Mouse (Mus musculus) megakaryocyte progenitor cell, adult 5-6 weeks (primary cell): ENCODE results near the gene Wdsub1. TPM values are rescaled to one million over a fixed set of nuclear protein-coding genes. Genes with fewer than 3 reads are reported as not detected.
"Not testable (repeated sequence)": the region's sequence is repeated elsewhere in the genome, so short reads cannot be mapped to it uniquely, and the experiment has no call there.

Experiments
- ATAC-seq: replicated peaks from 2 replicates; pipeline ENCODE4 v1.8.0; 2016; ENCODE audit warnings: mild to moderate bottlenecking, moderate TSS enrichment, inconsistent platforms; ENCODE audit not compliant: poor library complexity
- total RNA-seq, 2 experiments: library from RNA; stranded (forward) in 1 of 2; stranded (reverse) in 1 of 2; fragments of 157-497, 149-512 nt in 1 of 2; fragments of 200-1000 nt in 1 of 2; gene quantifications; 2 replicates each; pipeline versions ENCODE4 v1.2.3 to v1.2.4; 2015 to 2017

Gene Wdsub1
- total RNA-seq (2015) (8.2 and 9.3 TPM in 2 replicates), total RNA-seq (2017) (10.2 and 12.2 TPM in 2 replicates)

DNA sequence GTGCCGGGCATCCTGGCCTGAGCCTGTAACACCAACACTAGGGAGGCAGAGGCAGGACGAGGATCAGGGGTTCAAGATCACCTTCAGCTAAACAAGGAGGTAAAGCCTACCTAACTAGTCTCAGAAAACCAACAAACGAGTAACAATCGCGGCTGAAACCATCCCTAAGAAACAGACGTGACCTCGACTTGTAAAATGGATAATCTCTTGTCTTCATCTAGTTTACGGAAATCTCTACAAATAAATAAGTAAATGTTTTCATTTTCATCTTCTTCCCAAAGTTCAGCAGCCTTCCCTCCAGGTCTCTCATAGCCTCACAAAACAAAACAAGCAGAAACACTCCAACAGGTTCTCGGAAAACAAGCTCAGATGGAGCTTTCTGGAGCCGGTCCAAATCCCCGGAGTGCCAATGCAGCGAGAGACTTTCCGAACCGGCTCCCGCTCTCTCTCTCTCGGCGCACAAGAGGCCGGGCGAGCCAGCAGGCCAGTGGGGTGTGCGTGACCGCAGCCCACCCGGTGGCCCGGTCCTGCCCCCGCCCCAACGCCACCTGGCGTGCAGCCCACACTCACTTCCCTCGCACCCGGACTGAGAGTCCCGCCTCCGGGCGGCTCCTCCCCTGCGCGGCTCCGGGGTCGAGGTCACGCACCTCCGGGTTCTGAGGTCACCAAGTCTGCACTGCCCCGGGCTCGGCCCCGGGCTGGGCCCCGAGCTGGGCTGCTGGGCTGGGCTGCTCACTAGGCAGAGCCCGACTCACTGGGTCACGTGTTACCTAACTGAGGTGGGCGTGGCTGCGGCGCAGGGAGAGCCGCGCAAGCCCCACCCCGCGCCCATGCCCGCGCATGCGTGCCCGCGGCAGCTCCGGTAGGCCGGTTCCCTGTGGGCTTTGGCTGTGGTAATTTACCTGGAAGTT, at the start of gene Wdsub1:
TSS of gene Wdsub1 (minus strand) at position 761 of the 911 bp plus-strand sequence.
- peak; percentile 79 for ATAC-seq

- no peak for ATAC-seq
Measured at GRCm38 (mm10) chr2:59913610-59914009, 31.2 kb upstream of the Wdsub1 start.

DNA sequence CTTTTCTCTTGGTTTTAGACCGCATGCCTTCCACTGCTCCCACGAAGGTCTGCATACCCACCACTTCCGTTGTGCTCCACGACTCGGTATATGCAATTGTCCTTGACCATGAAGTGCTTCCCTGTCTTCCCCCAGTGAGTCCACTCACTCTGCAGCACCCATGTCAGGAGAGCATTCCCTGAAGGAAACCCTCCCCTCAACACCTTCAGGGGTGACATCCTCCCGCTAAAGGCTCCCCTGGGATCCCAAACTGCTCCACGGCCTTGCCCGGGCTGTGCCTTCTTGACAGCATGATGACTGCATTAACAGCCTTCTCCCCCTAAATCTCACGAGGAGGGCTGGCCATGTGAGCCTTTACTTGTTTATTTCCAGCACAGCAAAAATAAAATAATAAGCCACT, 25.7 kb upstream of the Wdsub1 start:
- ATAC-seq, result no peak

DNA sequence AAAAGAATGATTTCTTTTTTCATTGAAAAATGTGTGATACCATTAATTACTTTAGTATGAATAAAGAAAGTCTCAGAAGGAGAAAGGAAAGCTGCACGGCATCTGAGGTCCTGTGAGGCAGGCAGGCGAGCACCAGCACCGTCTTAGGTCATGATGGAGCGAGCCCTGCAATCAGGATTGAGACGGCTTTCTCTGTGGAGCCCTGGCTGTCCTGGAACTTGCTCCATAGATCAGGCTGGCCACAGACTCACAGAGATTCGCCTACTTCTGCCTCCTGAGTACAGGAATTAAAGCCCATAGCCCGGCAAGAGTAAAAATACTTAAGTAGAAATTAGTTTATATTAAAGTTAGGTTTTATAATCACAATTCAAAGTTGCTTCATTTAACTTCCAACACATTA, 21.6 kb upstream of the Wdsub1 start:
- no peak for ATAC-seq

GRCm38 (mm10) chr2:59898666-59899065, 16.3 kb upstream of the Wdsub1 start:
- ATAC-seq, result no peak

DNA sequence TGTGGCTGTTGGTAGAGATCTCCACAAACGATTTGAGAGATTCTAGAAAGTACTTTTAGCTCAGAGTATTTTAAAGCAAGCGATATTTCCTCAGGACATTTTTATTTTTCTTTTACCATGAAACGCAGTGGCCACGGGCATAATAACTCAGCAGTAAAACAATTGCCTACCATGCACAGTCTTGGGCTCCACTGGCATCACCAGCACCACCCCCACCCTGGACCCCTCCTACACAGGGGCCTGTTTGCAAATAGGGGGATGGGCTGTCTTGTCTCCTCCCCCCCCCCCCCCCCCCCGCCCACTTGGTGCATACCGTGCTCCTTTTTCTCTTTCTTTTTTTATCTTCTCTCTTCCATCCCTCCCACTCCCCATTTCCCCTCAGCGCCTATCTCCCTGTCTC, 15.7 kb upstream of the Wdsub1 start:
- no peak for ATAC-seq

DNA sequence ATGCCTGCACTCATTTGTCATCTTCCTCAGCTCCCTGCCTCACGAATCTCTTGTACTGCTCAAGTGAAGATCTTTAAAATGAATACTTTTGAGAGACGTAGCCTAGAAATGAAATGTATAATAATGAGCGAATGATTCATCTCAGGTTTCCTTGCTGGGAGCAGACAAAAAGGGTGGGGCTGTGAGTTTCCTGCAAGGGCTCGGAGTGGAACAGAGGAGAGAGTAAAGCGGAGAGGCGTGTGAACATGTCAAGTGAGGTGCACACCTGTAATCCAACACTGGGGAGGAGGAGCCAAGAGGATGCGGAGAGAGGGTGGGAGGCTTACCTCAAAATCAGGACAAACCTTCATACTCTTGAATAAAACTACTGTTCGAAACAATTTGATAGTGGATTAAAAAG, 14.4 kb upstream of the Wdsub1 start:
- 0 out of 2 replicates have a peak, but pooled peaks have one; percentile 11 for ATAC-seq

DNA sequence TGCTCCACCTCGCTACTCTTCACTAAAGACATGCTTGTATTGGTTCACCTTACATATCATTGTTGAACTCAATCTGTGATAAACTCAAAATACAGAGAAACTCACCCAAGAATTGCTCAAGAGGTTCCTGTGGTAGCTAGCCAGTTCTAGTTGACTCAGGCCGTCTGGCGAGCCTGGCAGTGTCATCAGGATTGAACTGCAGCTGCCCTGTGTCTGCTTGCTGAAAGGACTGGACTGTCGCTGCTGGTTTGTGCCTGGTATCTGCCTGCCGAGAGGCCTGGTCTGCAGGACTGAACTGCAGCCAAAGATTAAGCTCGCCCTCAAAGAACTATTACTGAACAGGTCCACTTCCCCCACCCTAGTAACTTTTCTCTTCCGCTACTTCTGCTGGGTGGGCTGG, 14.0 kb upstream of the Wdsub1 start:
- ATAC-seq, result no peak

DNA sequence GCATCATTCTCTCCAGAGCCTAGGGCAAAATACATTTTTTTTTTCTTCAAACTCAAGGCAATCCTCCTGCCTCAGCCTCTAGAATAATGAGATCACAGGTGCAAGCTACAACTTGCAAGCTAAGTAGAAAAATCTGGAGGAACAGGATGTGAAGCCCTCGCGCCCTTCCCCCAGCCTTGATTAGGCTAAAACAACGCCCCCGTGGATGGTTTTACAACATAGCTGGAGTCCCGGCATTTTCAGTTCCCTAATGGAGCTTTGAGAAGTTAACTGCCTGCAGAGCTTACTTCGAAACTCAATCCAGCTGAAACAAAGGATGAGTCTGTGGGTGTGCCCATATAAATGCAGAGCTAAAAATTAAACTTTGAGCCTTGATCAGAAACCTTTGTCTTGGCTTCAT, 7.3 kb upstream of the Wdsub1 start:
- peak; percentile 74 for ATAC-seq

- ATAC-seq, result peak; percentile 65
Measured at GRCm38 (mm10) chr2:59882742-59883281, 421 bp upstream of the Wdsub1 start.

DNA sequence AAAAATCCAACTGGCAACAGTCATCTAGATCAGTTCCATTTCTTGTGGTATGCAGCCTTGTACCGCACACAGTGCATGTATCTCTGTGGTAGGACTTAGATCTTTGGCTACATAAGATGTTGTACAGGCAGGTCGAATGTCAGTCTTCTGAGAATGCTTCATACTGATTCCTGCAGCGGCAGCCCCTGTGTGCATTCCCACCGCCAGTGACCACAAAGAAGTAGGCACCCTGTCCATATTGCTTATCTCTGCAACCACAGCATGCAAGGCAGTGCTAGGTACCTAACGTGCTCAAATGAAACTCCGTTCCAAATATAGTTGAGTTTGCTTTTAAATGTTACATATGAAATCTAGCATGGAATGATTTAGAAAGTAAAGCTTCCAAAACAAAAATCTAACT, 987 bp downstream of the Wdsub1 start:
- ATAC-seq, result peak; percentile 56

DNA sequence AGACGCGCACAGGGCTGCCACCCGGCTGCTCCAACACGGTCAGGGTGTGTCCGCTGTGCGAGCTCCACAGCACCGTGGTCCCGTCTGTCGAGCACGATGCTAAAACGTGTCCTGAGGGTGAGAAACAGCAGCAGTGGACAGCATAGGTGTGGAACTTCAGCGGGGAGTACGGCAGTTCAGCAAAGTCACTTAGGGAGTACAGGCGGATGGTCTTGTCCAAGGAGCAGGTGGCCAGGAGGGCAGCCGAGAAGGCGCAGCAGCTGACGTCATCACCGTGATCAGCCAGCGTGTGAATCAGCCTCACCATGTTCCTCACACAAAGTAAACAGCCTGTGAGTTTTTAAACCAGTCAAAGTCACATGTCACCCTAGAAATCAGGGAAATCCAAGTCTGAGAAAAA, 4.2 kb downstream of the Wdsub1 start:
- ATAC-seq, result no peak

DNA sequence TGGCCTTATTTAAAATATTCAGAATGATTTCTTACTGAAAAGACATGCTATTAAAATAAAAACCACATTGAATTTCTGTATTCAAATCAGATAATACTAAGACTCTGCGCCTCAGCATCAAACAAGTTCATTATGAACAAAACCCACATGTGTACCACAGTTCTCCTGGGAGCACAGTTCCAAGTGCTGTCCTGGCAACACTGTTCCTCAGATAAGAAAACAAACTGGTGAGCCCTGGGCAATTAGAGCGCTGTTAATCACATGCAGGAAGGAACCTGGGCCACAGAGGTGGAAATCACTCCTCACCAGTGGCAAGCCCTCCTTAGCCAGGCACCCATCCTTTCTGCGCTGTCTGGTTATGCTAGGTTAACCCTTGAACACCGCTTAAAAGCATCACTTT, 5.1 kb downstream of the Wdsub1 start:
- ATAC-seq, result no peak

DNA sequence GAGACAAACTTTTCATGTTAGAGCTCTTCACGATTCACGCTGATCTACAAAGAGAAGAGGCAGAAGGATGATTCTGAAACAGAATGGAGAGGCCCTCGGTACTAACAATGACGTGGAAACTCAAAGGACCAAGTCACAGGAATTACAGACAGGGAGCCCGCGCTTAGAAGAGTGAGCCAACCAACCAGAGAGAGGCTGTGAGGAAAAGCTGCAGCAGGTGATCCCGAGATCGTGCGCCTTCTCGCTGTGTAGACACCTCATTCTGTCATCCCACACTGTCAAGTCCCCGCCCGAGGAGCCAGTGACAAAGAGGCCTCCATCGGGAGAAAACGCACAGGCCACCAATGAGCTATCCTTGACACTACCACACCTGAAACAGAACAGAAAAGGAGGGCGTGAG, 5.9 kb downstream of the Wdsub1 start:
- no peak for ATAC-seq

- ATAC-seq, result no peak
Measured at GRCm38 (mm10) chr2:59870526-59870925, 11.9 kb downstream of the Wdsub1 start.

DNA sequence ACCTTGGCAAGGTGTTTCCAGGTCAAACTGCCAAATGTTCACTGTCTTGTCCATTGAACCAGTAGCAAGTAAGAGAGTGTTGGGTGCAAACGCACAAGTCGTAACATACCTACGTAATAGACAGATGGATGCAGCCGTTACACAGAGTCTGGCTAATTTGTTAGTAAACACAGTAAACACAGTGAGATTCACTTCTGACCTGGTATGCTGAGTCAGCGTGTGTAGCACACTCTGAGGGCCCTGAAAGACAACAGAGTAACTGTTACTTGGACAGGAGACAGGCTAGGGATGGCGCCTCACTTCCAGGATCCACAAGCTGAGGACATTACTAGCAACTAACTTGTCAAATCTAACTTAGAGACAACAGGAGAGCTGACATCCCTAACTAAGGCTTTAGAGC, 19.8 kb downstream of the Wdsub1 start:
- no peak for ATAC-seq

- no peak for ATAC-seq
Measured at GRCm38 (mm10) chr2:59854363-59854762, 28.0 kb downstream of the Wdsub1 start.

GRCm38 (mm10) chr2:59853543-59853942, 28.8 kb downstream of the Wdsub1 start:
- ATAC-seq, result no peak

DNA sequence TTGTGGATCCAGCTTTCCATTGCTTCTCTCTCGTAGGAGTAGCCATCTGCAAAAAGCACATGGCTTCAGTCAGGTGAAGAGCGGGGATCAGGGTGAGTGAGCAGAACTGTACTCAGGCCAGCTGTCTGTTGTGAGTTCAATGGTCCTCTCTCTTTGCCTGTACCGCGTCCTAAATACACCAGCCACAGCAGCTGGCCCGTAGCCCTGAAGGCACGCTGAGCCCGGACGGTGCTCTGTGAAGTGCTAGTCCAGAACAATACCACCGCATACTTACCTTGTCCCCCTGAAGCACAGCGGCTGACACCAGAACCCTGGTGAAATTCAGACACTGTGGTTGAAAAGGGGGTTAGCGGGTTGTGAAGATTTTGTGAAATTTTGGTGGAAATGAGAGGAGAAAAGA, 29.5 kb downstream of the Wdsub1 start:
- no peak for ATAC-seq

GRCm38 (mm10) chr2:59851885-59852284, 30.5 kb downstream of the Wdsub1 start:
- ATAC-seq, result not testable (repeated sequence)

- no peak for ATAC-seq
Measured at GRCm38 (mm10) chr2:59843848-59844247, 38.5 kb downstream of the Wdsub1 start.

DNA sequence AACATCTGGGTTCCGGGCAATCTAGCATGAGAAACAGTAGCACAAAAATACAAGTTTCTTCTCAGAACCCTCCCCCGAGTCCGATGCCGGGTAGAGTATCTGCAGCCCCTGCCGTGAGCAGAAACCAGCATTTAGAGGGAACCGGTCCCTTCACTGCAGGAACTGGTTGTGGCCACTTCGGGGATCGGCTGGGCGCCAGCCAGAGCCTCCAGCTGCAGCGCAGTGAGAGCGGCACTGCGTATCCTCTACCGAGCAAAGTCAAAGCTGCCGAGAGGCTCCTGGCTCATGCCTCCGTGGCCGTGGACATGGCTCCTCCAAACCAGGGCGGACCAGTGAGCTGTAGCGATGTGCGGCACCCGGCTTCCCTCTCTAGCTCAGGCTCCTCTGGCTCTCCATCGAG, 39.2 kb downstream of the Wdsub1 start:
- ATAC-seq, result no peak
